Mouse (Mus musculus) hindbrain, embryonic 15.5 days (tissue): ENCODE results near the gene Scamp2. TPM values are rescaled to one million over a fixed set of nuclear protein-coding genes. Genes with fewer than 3 reads are reported as not detected.

Source experiments
- ATAC-seq: fragments of 200-750 bp; cut with Nextera tagmentation; 2 replicates; pipeline ENCODE4 v1.8.0; 2017; ENCODE audit warnings: low read depth, moderate number of reproducible peaks, moderate TSS enrichment; ENCODE audit not compliant: low FRiP score
- H3K27ac ChIP-seq: fragments of 300-500 bp; sonication (generic); replicated peaks from 2 replicates; pipeline ENCODE4 v1.5.1; 2015; ENCODE audit warnings: mild to moderate bottlenecking, inconsistent platforms
- H3K27me3 ChIP-seq: fragments of 300-500 bp; sonication (generic); 2 replicates; pipeline ENCODE4 v1.6.1; 2015; ENCODE audit warnings: control low read depth, inconsistent platforms
- H3K36me3 ChIP-seq: fragments of 300-500 bp; sonication (generic); 2 replicates; pipeline ENCODE4 v1.6.1; 2015; ENCODE audit warnings: control low read depth, inconsistent platforms
- H3K4me1 ChIP-seq: fragments of 300-500 bp; sonication (generic); replicated peaks from 2 replicates; pipeline ENCODE4 v1.6.1; 2015; ENCODE audit warnings: control low read depth, inconsistent platforms
- H3K4me2 ChIP-seq: fragments of 300-500 bp; sonication (generic); 2 replicates; pipeline ENCODE4 v1.6.1; 2015; ENCODE audit warnings: moderate library complexity, mild to moderate bottlenecking, inconsistent platforms
- H3K4me3 ChIP-seq: fragments of 300-500 bp; sonication (generic); 2 replicates; pipeline ENCODE4 v1.5.1; 2015; ENCODE audit warnings: mild to moderate bottlenecking, inconsistent platforms
- H3K9ac ChIP-seq: fragments of 300-500 bp; sonication (generic); 2 replicates; pipeline ENCODE4 v1.6.1; 2015; ENCODE audit warnings: inconsistent platforms
- H3K9me3 ChIP-seq: fragments of 300-500 bp; sonication (generic); 2 replicates; pipeline ENCODE4 v1.6.1; 2016; ENCODE audit warnings: control low read depth, inconsistent platforms
- WGBS: fragments of 180-500 bp; shearing (Covaris S2); methylation state at CpG from one replicate; pipeline ENCODE4 v1.1.7; 2015; 5-methylcytosine and 5-hydroxymethylcytosine counted together
- polyA plus RNA-seq: library from polyadenylated mRNA; unstranded; fragments of >200 nt; fragmentation: Nextera tagmentation; extraction: Ambion mirVana; gene quantifications from 2 replicates; pipeline ENCODE4 v1.2.1, GENCODE M21; 2015

The Scamp2 gene
- polyA plus RNA-seq, 1 experiment from 2014 or later = 48.9 TPM

- no peak within 1 kb of the TSS for H3K27ac ChIP-seq
- no peak within 1 kb of the TSS for H3K9ac ChIP-seq
- peaks cover 11% of the 10 kb centered on the region for H3K36me3 ChIP-seq
- no peaks in the 10 kb centered on the region for H3K27me3 ChIP-seq
- H3K9me3 ChIP-seq = no peaks in the 10 kb centered on the region
- H3K4me1 ChIP-seq = no peaks in the 10 kb centered on the region
- 97% methylated on average over 5 of the region's 5 CpGs for WGBS
- H3K4me2 ChIP-seq = no peak within 1 kb of the TSS
- no peak for ATAC-seq
- no peak within 1 kb of the TSS for H3K4me3 ChIP-seq
Measured at GRCm38 (mm10) chr9:57620674-57621073, 59.9 kb downstream of the Scamp2 start, which contains the start of gene Lman1l. TSS of gene Lman1l (minus strand) at chr9:57620774.

GRCm38 (mm10) chr9:57624295-57624694 is 63.6 kb downstream of the Scamp2 start:
- 88% methylated on average over 7 of the region's 7 CpGs for WGBS
- Histone ChIP-seq H3K4me2 (no peak overlapping the region), H3K4me1 (no peaks in the 10 kb centered on the region), H3K9me3 (no peaks in the 10 kb centered on the region), H3K27me3 (no peaks in the 10 kb centered on the region), H3K9ac (no peak overlapping the region), H3K27ac (no peak overlapping the region), H3K4me3 (no peak overlapping the region), H3K36me3 (peaks cover 42% of the 10 kb centered on the region)
- no peak for ATAC-seq

GRCm38 (mm10) chr9:57625674-57626500 is 65.1 kb downstream of the Scamp2 start:
- WGBS = 58% methylated on average over 15 of the region's 15 CpGs
- H3K27ac ChIP-seq = no peak overlapping the region
- H3K4me1 ChIP-seq = 0 out of 2 replicates have a peak, but pooled peaks cover 3% of the 10 kb centered on the region
- no peak overlapping the region for H3K9ac ChIP-seq
- peaks cover 52% of the 10 kb centered on the region for H3K36me3 ChIP-seq
- ATAC-seq = no peak
- no peaks in the 10 kb centered on the region for H3K9me3 ChIP-seq
- no peaks in the 10 kb centered on the region for H3K27me3 ChIP-seq
- H3K4me2 ChIP-seq = no peak overlapping the region
- no peak overlapping the region for H3K4me3 ChIP-seq

DNA sequence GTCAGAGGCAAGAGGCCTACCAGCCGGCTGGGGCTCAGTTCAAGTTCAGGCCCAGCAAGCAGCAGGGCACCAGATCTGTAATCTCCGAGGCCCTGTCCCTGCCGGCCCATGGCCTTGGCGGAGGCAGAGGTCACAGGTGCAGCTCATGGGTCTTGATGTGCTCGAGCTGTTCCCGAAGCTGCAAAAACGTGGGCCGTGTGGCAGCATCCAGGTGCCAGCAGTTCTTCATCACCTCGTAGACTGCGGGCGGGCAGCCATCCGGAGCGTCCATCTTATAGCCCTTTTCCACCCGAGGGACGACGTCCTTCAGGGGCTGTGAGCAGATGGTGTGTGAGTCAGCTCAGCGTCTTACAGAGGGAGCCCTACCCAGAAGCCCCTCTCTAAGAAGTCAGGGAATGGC is 66.4 kb downstream of the Scamp2 start:
- ATAC-seq = no peak

GRCm38 (mm10) chr9:57627892-57628291 is 67.1 kb downstream of the Scamp2 start:
- H3K27ac ChIP-seq = no peak overlapping the region
- WGBS = 94% methylated on average over 11 of the region's 11 CpGs
- ATAC-seq = no peak

More for the DNA sequence above, 66.4 kb downstream of the Scamp2 start:
- Histone ChIP-seq H3K4me1 (0 out of 2 replicates have a peak, but pooled peaks cover 3% of the 10 kb centered on the region), H3K27me3 (no peaks in the 10 kb centered on the region), H3K36me3 (peaks cover 52% of the 10 kb centered on the region), H3K4me3 (no peak overlapping the region), H3K9me3 (no peaks in the 10 kb centered on the region), H3K4me2 (no peak overlapping the region), H3K9ac (no peak overlapping the region), H3K27ac (no peak overlapping the region)
- 92% methylated on average over 17 of the region's 17 CpGs for WGBS

DNA sequence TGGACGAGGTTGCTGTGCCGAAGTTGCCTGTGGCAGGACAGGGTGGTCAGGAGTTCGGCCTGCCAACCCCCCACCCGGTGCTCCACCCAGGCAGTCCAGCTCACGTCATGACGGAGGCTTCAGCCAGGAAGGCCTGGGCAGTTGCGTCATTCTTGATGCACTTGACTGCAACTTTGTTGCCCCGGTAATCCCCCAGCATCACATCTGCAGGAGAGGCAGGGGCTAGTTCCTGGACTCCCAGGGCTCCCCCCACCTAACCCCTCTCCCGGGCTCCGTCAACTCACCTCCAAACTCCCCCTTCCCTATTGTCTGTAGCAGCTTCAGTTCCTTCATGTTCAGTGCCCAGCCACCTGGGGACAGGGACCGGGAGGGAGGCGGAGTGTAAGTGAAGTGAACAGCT is 68.0 kb downstream of the Scamp2 start:
- H3K36me3 ChIP-seq = peaks cover 52% of the 10 kb centered on the region
- ATAC-seq = no peak

More at GRCm38 (mm10) chr9:57627892-57628291, 67.1 kb downstream of the Scamp2 start:
- Histone ChIP-seq H3K9ac (no peak overlapping the region), H3K36me3 (peaks cover 52% of the 10 kb centered on the region), H3K9me3 (no peaks in the 10 kb centered on the region), H3K4me3 (no peak overlapping the region), H3K27me3 (no peaks in the 10 kb centered on the region), H3K4me2 (no peak overlapping the region), H3K4me1 (0 out of 2 replicates have a peak, but pooled peaks cover 3% of the 10 kb centered on the region)

GRCm38 (mm10) chr9:57629118-57629874 is 68.6 kb downstream of the Scamp2 start:
- H3K9me3 ChIP-seq = no peaks in the 10 kb centered on the region
- peaks cover 52% of the 10 kb centered on the region for H3K36me3 ChIP-seq
- 77% methylated on average over 14 of the region's 14 CpGs for WGBS
- no peak overlapping the region for H3K27ac ChIP-seq
- H3K4me3 ChIP-seq = no peak overlapping the region
- H3K4me1 ChIP-seq = peaks cover 13% of the 10 kb centered on the region
- no peak overlapping the region for H3K4me2 ChIP-seq
- no peak overlapping the region for H3K9ac ChIP-seq
- no peaks in the 10 kb centered on the region for H3K27me3 ChIP-seq
- peak; percentile 59; the same call in 1 of the 2 replicates for ATAC-seq

More for the DNA sequence above, 68.0 kb downstream of the Scamp2 start:
- H3K4me1 ChIP-seq = peaks cover 7% of the 10 kb centered on the region
- WGBS = 94% methylated on average over 12 of the region's 12 CpGs
- no peaks in the 10 kb centered on the region for H3K27me3 ChIP-seq
- H3K9me3 ChIP-seq = no peaks in the 10 kb centered on the region
- no peak overlapping the region for H3K4me3 ChIP-seq
- H3K27ac ChIP-seq = no peak overlapping the region
- H3K9ac ChIP-seq = no peak overlapping the region
- H3K4me2 ChIP-seq = no peak overlapping the region

DNA sequence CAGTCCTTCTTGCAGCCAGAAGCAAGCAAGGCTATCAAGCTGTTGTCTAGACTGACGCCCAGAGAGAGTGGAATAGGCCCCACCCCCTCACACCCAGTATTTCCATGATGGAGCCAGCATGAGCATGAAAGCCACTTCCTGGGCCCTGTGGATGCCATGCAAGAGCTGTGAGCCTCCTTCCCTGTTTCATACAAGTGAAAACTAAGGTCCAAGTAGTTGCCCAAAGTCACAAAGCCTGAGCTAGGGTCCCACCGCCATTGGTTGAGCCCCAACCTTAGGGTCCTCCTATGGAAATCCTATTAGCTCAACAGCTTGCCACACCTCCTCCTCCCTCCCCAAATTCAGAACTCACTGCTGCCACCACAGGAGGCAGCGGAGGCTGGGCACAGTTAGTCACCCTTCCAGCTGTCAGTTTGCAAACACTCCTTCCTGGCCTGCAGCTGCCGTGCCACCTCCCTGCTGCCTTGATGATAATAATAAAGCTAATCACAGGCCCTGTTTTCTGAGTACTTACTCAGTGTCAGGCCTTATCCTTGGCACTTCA is 72.8 kb downstream of the Scamp2 start:
- H3K36me3 ChIP-seq = peaks cover 16% of the 10 kb centered on the region
- H3K4me3 ChIP-seq = no peak overlapping the region
- no peak overlapping the region for H3K27ac ChIP-seq
- 48% methylated on average over 4 of the region's 4 CpGs for WGBS
- H3K9me3 ChIP-seq = no peaks in the 10 kb centered on the region
- no peak overlapping the region for H3K4me2 ChIP-seq
- no peaks in the 10 kb centered on the region for H3K27me3 ChIP-seq
- no peak for ATAC-seq
- H3K9ac ChIP-seq = no peak overlapping the region
- H3K4me1 ChIP-seq = peaks cover 33% of the 10 kb centered on the region

DNA sequence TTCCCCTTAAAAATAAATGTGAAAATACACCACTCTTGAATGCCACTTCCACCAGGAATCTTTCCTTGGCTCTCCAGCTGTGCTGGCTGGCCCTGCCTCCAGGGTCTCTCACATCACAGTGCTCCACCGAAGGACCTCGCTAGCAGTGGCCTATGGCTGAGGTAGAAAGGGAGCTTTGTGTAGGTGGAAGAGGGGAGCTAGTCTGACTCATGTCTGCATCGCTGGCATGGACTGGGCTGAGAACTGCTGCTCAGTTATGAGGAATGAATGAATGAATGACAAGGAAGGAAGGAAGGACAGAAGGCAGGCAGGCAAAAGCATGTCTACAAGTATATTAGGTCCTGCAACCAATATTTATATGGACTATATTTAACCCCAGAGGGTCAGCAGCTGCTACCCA is 76.5 kb downstream of the Scamp2 start:
- Histone ChIP-seq H3K27me3 (no peaks in the 10 kb centered on the region), H3K9me3 (no peaks in the 10 kb centered on the region), H3K27ac (0 out of 2 replicates have a peak overlapping the region, but pooled peaks have one; percentile 53), H3K4me3 (no peak overlapping the region), H3K36me3 (no peaks in the 10 kb centered on the region), H3K4me1 (peaks cover 68% of the 10 kb centered on the region), H3K4me2 (no peak overlapping the region), H3K9ac (no peak overlapping the region)
- WGBS = 75% methylated on average over 3 of the region's 3 CpGs
- no peak for ATAC-seq

DNA sequence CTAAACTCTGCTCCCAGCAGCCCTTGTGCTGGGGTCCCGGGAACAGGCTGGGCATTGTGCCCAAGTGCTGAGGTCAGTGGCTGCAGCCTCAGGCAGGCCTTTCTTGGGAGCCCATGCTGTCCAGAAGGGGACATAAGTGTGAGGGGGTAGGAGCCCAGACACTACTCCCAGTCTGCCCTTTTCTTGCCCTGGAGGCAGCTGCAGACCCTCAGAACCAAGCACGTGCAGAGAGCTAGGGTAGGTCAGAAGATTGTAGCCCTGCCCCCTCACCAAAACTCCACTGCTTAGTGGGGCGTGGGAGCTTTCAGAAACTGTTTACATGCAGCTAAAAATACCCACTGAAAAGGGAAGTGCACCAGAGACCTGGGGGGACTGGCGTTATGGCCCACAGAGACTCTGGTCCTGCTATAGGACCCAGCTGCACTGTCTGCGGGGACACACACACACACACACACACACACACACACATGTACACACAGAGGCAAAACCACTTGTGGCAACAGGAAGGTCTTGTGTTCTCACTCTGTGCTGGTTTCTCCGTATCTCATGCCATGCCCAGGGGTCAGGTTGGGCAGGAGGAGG is 77.1 kb downstream of the Scamp2 start:
- Histone ChIP-seq H3K4me3 (no peak overlapping the region), H3K9me3 (no peaks in the 10 kb centered on the region), H3K27ac (peak overlapping the region; percentile 53), H3K4me2 (no peak overlapping the region), H3K4me1 (peaks cover 73% of the 10 kb centered on the region), H3K27me3 (no peaks in the 10 kb centered on the region), H3K36me3 (no peaks in the 10 kb centered on the region), H3K9ac (0 out of 2 replicates have a peak overlapping the region, but pooled peaks have one; percentile 5)
- ATAC-seq = peak; percentile 20; the same call in 1 of the 2 replicates
- WGBS = 55% methylated on average over 6 of the region's 6 CpGs
